Mouse (Mus musculus) embryonic stem cell, embryonic (primary cell): Measurements from ENCODE around the gene Nufip2.

Experiments
- CTCF ChIA-PET, 4 experiments: fragments of 300-600 bp in 2 of 4; fragments of 350-600 bp in 2 of 4; sonication (Branson Sonifier 250); formaldehyde crosslinking; loops; one replicate each; lab custom pipeline; 2022; ENCODE audit warnings: inconsistent platforms in 2 of 4; lab: Charles Lee
- POLR2A ChIA-PET, 4 experiments: fragments of 300-600 bp in 2 of 4; fragments of 350-600 bp in 2 of 4; sonication (Branson Sonifier 250); formaldehyde crosslinking; loops; one replicate each; lab custom pipeline; 2022; ENCODE audit warnings: antibody characterized with exemption in 4 of 4, inconsistent platforms in 1 of 4; lab: Charles Lee

Gene Nufip2

GRCm38 (mm10) chr11:77746652-77747051, 60.7 kb downstream of the Nufip2 start:
- POLR2A ChIA-PET = interaction anchor here (0.6 to 3.1 kb wide), 19 partner anchors 8 to 1919 kb away, joined by 3 to 11 read pairs (median 4); no protein-coding TSS in a partner anchor
- CTCF ChIA-PET = interaction anchor here (0.7 to 4.2 kb wide), 18 partner anchors 8 to 327 kb away, joined by 3 to 23 read pairs (median 6); partner anchors contain the start of genes Myo18a (in 2 of the 4) and Pipox (in 1 of the 4)

- ChIA-PET CTCF (interaction anchor here (0.7 to 4.2 kb wide), 19 partner anchors 8 to 327 kb away, joined by 3 to 23 read pairs (median 6); partner anchors contain the start of genes Myo18a (in 2 of the 4) and Pipox (in 1 of the 4)), POLR2A (interaction anchor here (0.6 to 3.1 kb wide), 18 partner anchors 8 to 1920 kb away, joined by 3 to 11 read pairs (median 4); no protein-coding TSS in a partner anchor)
Observed at GRCm38 (mm10) chr11:77747103-77747502, 61.1 kb downstream of the Nufip2 start.

GRCm38 (mm10) chr11:77748996-77749395, 63.0 kb downstream of the Nufip2 start:
- ChIA-PET CTCF (interaction anchor here in 2 of 4 experiments (1.2 to 4.2 kb wide), 2 partner anchors 12 to 205 kb away, joined by 4 to 23 read pairs; no protein-coding TSS in a partner anchor), POLR2A (interaction anchor here in 2 of 4 experiments (1.0 to 3.1 kb wide), 4 partner anchors 10 to 46 kb away, joined by 3 to 11 read pairs (median 3); no protein-coding TSS in a partner anchor)

GRCm38 (mm10) chr11:77752525-77752924, 66.6 kb downstream of the Nufip2 start:
- ChIA-PET CTCF (interaction anchor here (0.6 to 2.2 kb wide), 6 partner anchors 10 to 93 kb away, joined by 3 to 7 read pairs (median 4); partner anchors contain the start of gene Myo18a (in 1 of the 4)), POLR2A (interaction anchor here in 2 of 4 experiments (1.7 to 2.2 kb wide), 2 partner anchors 12 to 14 kb away, joined by 6 to 8 read pairs; no protein-coding TSS in a partner anchor)

- POLR2A ChIA-PET = interaction anchor here in 2 of 4 experiments (1.0 to 2.2 kb wide), 9 partner anchors 8 to 123 kb away, joined by 3 to 8 read pairs (median 3); partner anchors contain the start of gene Myo18a (in 1 of the 2)
- CTCF ChIA-PET = interaction anchor here in 3 of 4 experiments (0.5 to 2.2 kb wide), 8 partner anchors 9 to 93 kb away, joined by 3 to 7 read pairs (median 4); partner anchors contain the start of gene Myo18a (in 1 of the 3)
Observed at GRCm38 (mm10) chr11:77753469-77753868, 67.5 kb downstream of the Nufip2 start.

GRCm38 (mm10) chr11:77760031-77760430, 74.1 kb downstream of the Nufip2 start:
- CTCF ChIA-PET = interaction anchor here in 3 of 4 experiments (0.6 to 2.4 kb wide), 9 partner anchors 16 to 194 kb away, joined by 3 to 9 read pairs (median 4); partner anchors contain the start of gene Gm10277 (in 1 of the 3)
- POLR2A ChIA-PET = interaction anchor here in 3 of 4 experiments (0.6 to 2.6 kb wide), 10 partner anchors 9 to 87 kb away, joined by 3 to 8 read pairs (median 4); partner anchors contain the start of gene Nufip2 (in 1 of the 3)

- ChIA-PET POLR2A (interaction anchor here in 3 of 4 experiments (0.6 to 3.2 kb wide), 25 partner anchors 9 to 219 kb away, joined by 3 to 11 read pairs (median 5); no protein-coding TSS in a partner anchor), CTCF (interaction anchor here (0.5 to 3.0 kb wide), 40 partner anchors 8 to 420 kb away, joined by 3 to 19 read pairs (median 4); partner anchors contain the start of genes Gm10277 (in 1 of the 4) and Rpl23a (in 1 of the 4))
Observed at GRCm38 (mm10) chr11:77762783-77763672, 77.1 kb downstream of the Nufip2 start, which contains the start of gene Myo18a. Myo18a (plus strand) TSS chr11:77763246.

GRCm38 (mm10) chr11:77763673-77764340, 77.9 kb downstream of the Nufip2 start:
- CTCF ChIA-PET = interaction anchor here (0.7 to 3.0 kb wide), 19 partner anchors 9 to 499 kb away, joined by 3 to 19 read pairs (median 4); partner anchors contain the start of gene Gm10277 (in 1 of the 4)
- POLR2A ChIA-PET = interaction anchor here in 3 of 4 experiments (0.5 to 3.9 kb wide), 24 partner anchors 9 to 269 kb away, joined by 3 to 19 read pairs (median 5); partner anchors contain the start of gene Nufip2 (in 1 of the 3)

GRCm38 (mm10) chr11:77764694-77765458, 78.9 kb downstream of the Nufip2 start:
- POLR2A ChIA-PET = interaction anchor here in 3 of 4 experiments (0.5 to 3.9 kb wide), 40 partner anchors 8 to 270 kb away, joined by 3 to 19 read pairs (median 4); partner anchors contain the start of gene Nufip2 (in 1 of the 3)
- CTCF ChIA-PET = interaction anchor here (0.5 to 3.0 kb wide), 20 partner anchors 10 to 1123 kb away, joined by 3 to 19 read pairs (median 4); no protein-coding TSS in a partner anchor

GRCm38 (mm10) chr11:77765459-77765777, 79.5 kb downstream of the Nufip2 start:
- ChIA-PET CTCF (interaction anchor here in 3 of 4 experiments (0.5 to 3.0 kb wide), 8 partner anchors 12 to 1122 kb away, joined by 3 to 17 read pairs (median 4); no protein-coding TSS in a partner anchor), POLR2A (interaction anchor here in 3 of 4 experiments (0.5 to 3.9 kb wide), 23 partner anchors 8 to 219 kb away, joined by 3 to 19 read pairs (median 5); partner anchors contain the start of gene Nufip2 (in 1 of the 3))

GRCm38 (mm10) chr11:77766351-77767001, 80.5 kb downstream of the Nufip2 start:
- CTCF ChIA-PET = interaction anchor here (0.5 to 3.0 kb wide), 35 partner anchors 9 to 1203 kb away, joined by 3 to 17 read pairs (median 3); partner anchors contain the start of gene Nufip2 (in 1 of the 4)
- POLR2A ChIA-PET = interaction anchor here (0.6 to 3.9 kb wide), 63 partner anchors 9 to 1489 kb away, joined by 3 to 28 read pairs (median 4); partner anchors contain the start of genes Gm10277 (in 2 of the 4), Nufip2 (in 2 of the 4), Abhd15 (in 1 of the 4) and Phf12 (in 1 of the 4)

GRCm38 (mm10) chr11:77769496-77769895, 83.5 kb downstream of the Nufip2 start:
- ChIA-PET POLR2A (interaction anchor here in 2 of 4 experiments (0.7 to 5.4 kb wide), 5 partner anchors 14 to 97 kb away, joined by 3 to 42 read pairs (median 4); no protein-coding TSS in a partner anchor), CTCF (interaction anchor here in 3 of 4 experiments (0.7 to 1.6 kb wide), 3 partner anchors 32 to 65 kb away, joined by 4 to 5 read pairs (median 5); no protein-coding TSS in a partner anchor)

GRCm38 (mm10) chr11:77770346-77770745, 84.4 kb downstream of the Nufip2 start:
- ChIA-PET POLR2A (interaction anchor here in 2 of 4 experiments (0.9 to 5.4 kb wide), 9 partner anchors 10 to 66 kb away, joined by 3 to 42 read pairs (median 4); no protein-coding TSS in a partner anchor), CTCF (interaction anchor here (0.6 to 1.6 kb wide), 8 partner anchors 13 to 1884 kb away, joined by 3 to 16 read pairs (median 6); no protein-coding TSS in a partner anchor)

GRCm38 (mm10) chr11:77771879-77772713, 86.1 kb downstream of the Nufip2 start:
- ChIA-PET CTCF (interaction anchor here (0.6 to 3.3 kb wide), 9 partner anchors 10 to 99 kb away, joined by 3 to 8 read pairs (median 4); partner anchors contain the start of gene Myo18a (in 1 of the 4)), POLR2A (interaction anchor here in 2 of 4 experiments (0.6 to 5.4 kb wide), 13 partner anchors 8 to 769 kb away, joined by 3 to 42 read pairs (median 4); partner anchors contain the start of gene Myo18a (in 2 of the 2))
